Mouse (Mus musculus): ENCODE measurements at regions not wholly inside any gene's neighbourhood (a gene's known extent, or its start where the extent isn't known, plus 50 kb on each side); places are given as distances from the start of the nearest gene placed in this dataset.
A peak's percentile ranks its signal among the peaks of the same experiment; 100 is the strongest.

- DNase-seq (ENCODE audit: extremely low spot score, low spot score): no peak
Measured at GRCm38 (mm10) chr13:102634236-102634957, 59.0 kb upstream of the Cd180 start.

GRCm38 (mm10) chr13:102636032-102636431 lies 57.3 kb upstream of the Cd180 start:
- peak; percentile 11 for DNase-seq (ENCODE audit: extremely low spot score, low spot score)

- DNase-seq (ENCODE audit: extremely low spot score, low spot score): peak; percentile 10
Measured at GRCm38 (mm10) chr13:102637059-102637458, 56.3 kb upstream of the Cd180 start.

GRCm38 (mm10) chr13:102639651-102640050 lies 53.7 kb upstream of the Cd180 start:
- DNase-seq (ENCODE audit: extremely low spot score, low spot score): no peak

GRCm38 (mm10) chr13:102640171-102640570 lies 53.2 kb upstream of the Cd180 start:
- DNase-seq (ENCODE audit: extremely low spot score, low spot score): no peak

All from neural tube, embryonic 10.5 days (tissue).